Mouse (Mus musculus): ENCODE measurements at regions not wholly inside any gene's neighbourhood (a gene's known extent, or its start where the extent isn't known, plus 50 kb on each side); places are given as distances from the start of the nearest gene placed in this dataset.

DNA sequence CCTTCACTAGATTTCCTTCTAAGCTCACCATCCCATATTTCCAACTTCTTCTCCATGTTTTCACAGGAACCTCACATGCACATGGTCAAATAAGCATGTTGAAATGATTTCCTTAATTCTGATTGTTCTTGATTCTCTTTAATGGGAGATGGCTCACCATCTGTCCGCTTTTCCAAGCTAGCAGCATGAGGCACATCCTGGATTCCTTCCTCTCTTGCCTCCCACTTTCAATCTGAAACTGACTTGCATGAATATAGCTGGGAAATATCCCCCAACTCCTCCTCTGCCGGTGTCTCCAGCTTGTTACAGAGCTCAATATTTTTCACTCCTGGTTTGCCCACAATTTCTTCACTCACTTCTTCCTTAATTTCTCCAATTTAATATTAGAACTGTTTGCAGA lies 261.3 kb upstream of the Large1 start:
- TF ChIP-seq CTCF (IDR thresholded peaks at IDR 0.05; ENCODE audit: low read depth) (no peak), EP300 (IDR thresholded peaks at IDR 0.05; ENCODE audit: low read depth) (no peak)

Measured in liver, embryonic 14.5 days (tissue).